7 mouse cellular contexts compared by ENCODE assay signal in genomic region chr12:108757717-108758257, GRCm38 (mm10). TPM values are rescaled to one million over a fixed set of nuclear protein-coding genes. Genes with fewer than 3 reads are reported as not detected.
DNase-seq lines count a peak whose midpoint lies in the region; ATAC-seq and TF ChIP-seq lines count a peak whose summit lies in the region.

No protein-coding gene starts in this region.

- no peaks in the 10 kb centered on the region for H3K9me3 ChIP-seq in intestine, postnatal 0 days (ENCODE audit: control insufficient read depth)
- H3K9me3 ChIP-seq in midbrain, embryonic 12.5 days, result no peaks in the 10 kb centered on the region

- TF ChIP-seq CTCF in intestine, postnatal 0 days (IDR thresholded peaks at IDR 0.05; ENCODE audit: low read depth), result peak; percentile 100
- TF ChIP-seq CTCF in small intestine, adult 2 months (IDR thresholded peaks at IDR 0.05; ENCODE audit: extremely low read depth, insufficient read length, insufficient replicate concordance, low read depth, low read length), result peak; percentile 90

- peak; percentile 96 for DNase-seq in adrenal gland, adult 2 months
- peak; percentile 90 for DNase-seq in embryo, embryonic 11.5 days (ENCODE audit: low read depth, low spot score)
- peak; percentile 99 to 100 for DNase-seq in gastrocnemius, postnatal 4 days (ENCODE audit: low spot score in 2 of 2)
- DNase-seq in left cerebral cortex, postnatal 4 days, result peak; percentile 99

- no peak; the same call in 1 of the 2 replicates for TF ChIP-seq POLR2A in small intestine, adult 2 months (IDR thresholded peaks at IDR 0.05; ENCODE audit: low read depth, low read length)

- peak overlapping the region; percentile 30; the same call in 1 of the 2 replicates for H3K27ac ChIP-seq in intestine, postnatal 0 days (ENCODE audit: low read depth, low read length)
- H3K27ac ChIP-seq in midbrain, embryonic 12.5 days (replicated peaks), result no peak overlapping the region
- peak overlapping the region; percentile 18; the same call in 1 of the 2 replicates for H3K27ac ChIP-seq in small intestine, adult 2 months (ENCODE audit: insufficient read depth, low read depth, low read length)

- H3K4me2 ChIP-seq in intestine, postnatal 0 days (replicated peaks; ENCODE audit: low read depth), result peak overlapping the region; percentile 86
- peak overlapping the region; percentile 73 for H3K4me2 ChIP-seq in midbrain, embryonic 12.5 days (replicated peaks)

- no peaks in the 10 kb centered on the region for H3K36me3 ChIP-seq in intestine, postnatal 0 days (ENCODE audit: control insufficient read depth, insufficient read depth)
- no peaks in the 10 kb centered on the region for H3K36me3 ChIP-seq in midbrain, embryonic 12.5 days
- no peaks in the 10 kb centered on the region for H3K36me3 ChIP-seq in small intestine, adult 2 months (ENCODE audit: control insufficient read depth, insufficient read depth, low read length)

- peak; percentile 98 for ATAC-seq in intestine, postnatal 0 days
- peak; percentile 98 for ATAC-seq in midbrain, embryonic 12.5 days (ENCODE audit: low FRiP score, low read depth)

- no peaks in the 10 kb centered on the region for H3K27me3 ChIP-seq in intestine, postnatal 0 days (replicated peaks; ENCODE audit: control insufficient read depth, insufficient read depth, low read length)
- no peaks in the 10 kb centered on the region for H3K27me3 ChIP-seq in midbrain, embryonic 12.5 days
- H3K27me3 ChIP-seq in small intestine, adult 2 months (ENCODE audit: control insufficient read depth, insufficient read depth, low read length), result no peaks in the 10 kb centered on the region

- peak overlapping the region; percentile 57 for H3K9ac ChIP-seq in intestine, postnatal 0 days (ENCODE audit: low read depth, low read length)
- H3K9ac ChIP-seq in midbrain, embryonic 12.5 days (replicated peaks), result peak overlapping the region; percentile 63

- WGBS in intestine, postnatal 0 days, result under 1% methylated on average over 41 of the region's 41 CpGs
- under 1% methylated on average over 41 of the region's 41 CpGs for WGBS in midbrain, embryonic 12.5 days
- under 1% methylated on average over 41 of the region's 41 CpGs for WGBS in small intestine, adult 2 months

- 0 out of 2 replicates have a peak, but pooled peaks cover 4% of the 10 kb centered on the region for H3K4me1 ChIP-seq in intestine, postnatal 0 days (replicated peaks; ENCODE audit: control insufficient read depth, insufficient read depth, low read length)
- H3K4me1 ChIP-seq in midbrain, embryonic 12.5 days, result 0 out of 2 replicates have a peak, but pooled peaks cover 3% of the 10 kb centered on the region
- peaks cover 3% of the 10 kb centered on the region; the same call in 1 of the 2 replicates for H3K4me1 ChIP-seq in small intestine, adult 2 months (ENCODE audit: control insufficient read depth, insufficient read depth, insufficient read length, low read length)

- H3K4me3 ChIP-seq in intestine, postnatal 0 days (ENCODE audit: low read depth, low read length), result peak overlapping the region; percentile 62
- H3K4me3 ChIP-seq in midbrain, embryonic 12.5 days, result peak overlapping the region; percentile 63
- H3K4me3 ChIP-seq in small intestine, adult 2 months (ENCODE audit: low read depth, low read length), result peak overlapping the region; percentile 65

- intact Hi-C loops in left cerebral cortex, postnatal 4 days (cut with DNase I), result loop anchor here (5.0 kb wide), 1 partner anchor 200 kb away; no protein-coding TSS in a partner anchor

RNA-seq across cellular contexts. Expression of gene Yy1, which starts 35.0 kb away (rescaled TPM):
- 100 to 1,000 TPM in 1 of 2 experiments, 10 to 100 TPM in 1; 56.2 to 102 TPM for total RNA-seq in adrenal gland, adult 2 months (2021)
- 22.5 and 27.8 TPM in 2 replicates for polyA plus RNA-seq in adrenal gland, adult 2 months (2012; rRNA removed)
- 10 to 100 TPM; 36.7 to 43.8 TPM for total RNA-seq in gastrocnemius, postnatal 4 days (2021)
- polyA plus RNA-seq in intestine, postnatal 0 days (2015; fragmentation: Nextera tagmentation; extraction: Ambion mirVana), result 10.3 and 10.9 TPM in 2 replicates
- total RNA-seq in left cerebral cortex, postnatal 4 days (2021), result 10 to 100 TPM; 53.1 to 55.5 TPM
- 18.9 and 19.5 TPM in 2 replicates for polyA plus RNA-seq in midbrain, embryonic 12.5 days (2016; fragmentation: Nextera tagmentation; extraction: Ambion mirVana)
- polyA plus RNA-seq in small intestine, adult 2 months (2012; rRNA removed), result 10.5 and 22.4 TPM in 2 replicates

RNA-seq across cellular contexts. Expression of gene Degs2, which starts 55.7 kb away (rescaled TPM):
- total RNA-seq in adrenal gland, adult 2 months (2021), result under 1 TPM in 1 of 2 experiments, not detected in 1; 0.17 TPM
- polyA plus RNA-seq in adrenal gland, adult 2 months (2012; rRNA removed), result 0.10 and 0.27 TPM in 2 replicates
- not detected for total RNA-seq in gastrocnemius, postnatal 4 days (2021)
- 264 and 273 TPM in 2 replicates for polyA plus RNA-seq in intestine, postnatal 0 days (2015; fragmentation: Nextera tagmentation; extraction: Ambion mirVana)
- total RNA-seq in left cerebral cortex, postnatal 4 days (2021), result not detected
- polyA plus RNA-seq in midbrain, embryonic 12.5 days (2016; fragmentation: Nextera tagmentation; extraction: Ambion mirVana), result 2.5 and 2.7 TPM in 2 replicates
- 211 and 406 TPM in 2 replicates for polyA plus RNA-seq in small intestine, adult 2 months (2012; rRNA removed)

Comparison
In these comparisons a context has a peak if more than half of its experiments do, and no peak if none do; other contexts are left out.
1. RNA of gene Degs2, which starts 55.7 kb away (polyA plus RNA-seq): 211 to 406 TPM in small intestine, adult 2 months and 264 to 273 TPM in intestine, postnatal 0 days; 2.5 to 2.7 TPM in midbrain, embryonic 12.5 days and 0.10 to 0.27 TPM in adrenal gland, adult 2 months; every median in the first group is over 10 times any median in the second.
2. Peak in every context shown above with its lines, with median percentiles within 50 percentile points of each other: DNase-seq and H3K4me3 ChIP-seq.